Comparison of ENCODE assay signal across 13 mouse cellular contexts in the genomic region with DNA sequence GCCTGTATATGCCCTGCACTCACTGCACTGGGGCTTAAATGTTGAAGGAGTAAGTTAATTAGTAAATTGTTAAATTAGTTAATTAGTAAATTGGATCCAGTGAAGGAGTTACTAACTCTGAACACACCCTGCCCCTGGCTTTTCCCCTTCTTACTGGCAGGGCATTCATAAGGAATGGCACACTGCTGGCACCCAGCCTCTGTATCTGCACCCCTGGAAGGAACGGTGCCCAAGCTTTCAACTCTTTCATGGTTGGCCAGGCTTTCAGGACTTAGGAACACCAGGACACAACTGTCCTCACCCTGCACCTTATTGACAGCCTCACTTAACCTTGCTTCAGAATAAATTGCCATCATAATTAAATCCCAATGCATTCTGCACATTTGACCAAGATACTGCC.
"Had no signal": no experiment of that assay in that cellular context is flagged by ENCODE, and none has a peak within 500 bp of the region (broad histone marks: within the 10 kb centered on the region; RNA-seq: fewer than 3 reads in every experiment).

No protein-coding gene starts in this region.

- H3K9me3 ChIP-seq: limb, embryonic 10.5 days; limb, embryonic 13.5 days; liver, embryonic 12.5 days; liver, embryonic 15.5 days had no signal

- H3K9ac ChIP-seq: limb, embryonic 13.5 days; liver, embryonic 12.5 days; liver, embryonic 15.5 days had no signal

- H3K27me3 ChIP-seq: limb, embryonic 13.5 days; liver, embryonic 12.5 days; liver, embryonic 15.5 days had no signal

- H3K27ac ChIP-seq: limb, embryonic 10.5 days; limb, embryonic 13.5 days; liver, embryonic 12.5 days; liver, embryonic 15.5 days had no signal

- ATAC-seq: intestine, postnatal 0 days; liver, embryonic 12.5 days had no signal

- DNase-seq: liver; lung, adult 2 months; lung, postnatal 14 days; lung, postnatal 4 days; midbrain, embryonic 14.5 days; thymus, adult 18-20 months; thymus, postnatal 36 days had no signal

- H3K4me1 ChIP-seq: limb, embryonic 10.5 days; limb, embryonic 13.5 days; liver, embryonic 12.5 days; liver, embryonic 15.5 days had no signal

- H3K4me3 ChIP-seq: limb, embryonic 10.5 days; limb, embryonic 13.5 days; liver, embryonic 12.5 days; liver, embryonic 15.5 days had no signal

- H3K4me2 ChIP-seq: limb, embryonic 13.5 days; liver, embryonic 12.5 days; liver, embryonic 15.5 days; midbrain, embryonic 11.5 days had no signal

- H3K36me3 ChIP-seq: limb, embryonic 10.5 days; limb, embryonic 13.5 days; liver, embryonic 12.5 days; liver, embryonic 15.5 days had no signal
